Mouse (Mus musculus): ENCODE results near the gene Pmvk.

Gene Pmvk

GRCm38 (mm10) chr3:89454401-89455177 lies at the start of gene Pmvk:
TSS of gene Pmvk (plus strand) at chr3:89454541.
- no peak for DNase-seq (ENCODE audit: low spot score)

- DNase-seq (ENCODE audit: low spot score) = no peak
These were observed 47.5 kb upstream of the Pmvk start for GRCm38 (mm10) chr3:89406887-89407286.

GRCm38 (mm10) chr3:89408448-89408847 lies 45.9 kb upstream of the Pmvk start:
- DNase-seq (ENCODE audit: low spot score) = no peak

- DNase-seq (ENCODE audit: low spot score) = no peak
These were observed 44.6 kb upstream of the Pmvk start for GRCm38 (mm10) chr3:89409701-89410100.

GRCm38 (mm10) chr3:89410864-89411263 lies 43.5 kb upstream of the Pmvk start:
- no peak for DNase-seq (ENCODE audit: low spot score)

- DNase-seq (ENCODE audit: low spot score) = peak; percentile 99
These were observed 42.6 kb upstream of the Pmvk start, which contains the start of gene Flad1 for GRCm38 (mm10) chr3:89411490-89412393. TSS of gene Flad1 (minus strand) at chr3:89411870.

- DNase-seq (ENCODE audit: low spot score) = no peak
These were observed 38.2 kb upstream of the Pmvk start for GRCm38 (mm10) chr3:89416158-89416557.

- no peak for DNase-seq (ENCODE audit: low spot score)
These were observed 37.2 kb upstream of the Pmvk start for GRCm38 (mm10) chr3:89417131-89417530.

- DNase-seq (ENCODE audit: low spot score) = no peak
These were observed 36.5 kb upstream of the Pmvk start for GRCm38 (mm10) chr3:89417840-89418169.

GRCm38 (mm10) chr3:89418170-89418860 lies 36.0 kb upstream of the Pmvk start, which contains the start of the genes Cks1b and Shc1:
TSS of gene Cks1b (minus strand) at chr3:89418383.
TSS of gene Shc1 (plus strand) at chr3:89418443.
- peak; percentile 99 for DNase-seq (ENCODE audit: low spot score)

- peak; percentile 85 for DNase-seq (ENCODE audit: low spot score)
These were observed 35.5 kb upstream of the Pmvk start for GRCm38 (mm10) chr3:89418861-89419250.

- peak; percentile 82 for DNase-seq (ENCODE audit: low spot score)
These were observed 34.8 kb upstream of the Pmvk start for GRCm38 (mm10) chr3:89419571-89419970.

GRCm38 (mm10) chr3:89419981-89420380 lies 34.4 kb upstream of the Pmvk start:
- no peak for DNase-seq (ENCODE audit: low spot score)

- no peak for DNase-seq (ENCODE audit: low spot score)
These were observed 33.9 kb upstream of the Pmvk start for GRCm38 (mm10) chr3:89420421-89420820.

GRCm38 (mm10) chr3:89421002-89421774 lies 33.2 kb upstream of the Pmvk start:
- peak; percentile 92 for DNase-seq (ENCODE audit: low spot score)

- DNase-seq (ENCODE audit: low spot score) = no peak
These were observed 32.4 kb upstream of the Pmvk start for GRCm38 (mm10) chr3:89421810-89422473.

- DNase-seq (ENCODE audit: low spot score) = no peak
These were observed 31.7 kb upstream of the Pmvk start for GRCm38 (mm10) chr3:89422556-89423205.

GRCm38 (mm10) chr3:89424416-89425140 lies 29.8 kb upstream of the Pmvk start:
- no peak for DNase-seq (ENCODE audit: low spot score)

GRCm38 (mm10) chr3:89425141-89425525 lies 29.2 kb upstream of the Pmvk start:
- no peak for DNase-seq (ENCODE audit: low spot score)

- no peak for DNase-seq (ENCODE audit: low spot score)
These were observed 28.5 kb upstream of the Pmvk start for GRCm38 (mm10) chr3:89425876-89426275.

Measured in lung, postnatal 25 days (tissue).